Mouse (Mus musculus): ENCODE measurements at regions not wholly inside any gene's neighbourhood (a gene's known extent, or its start where the extent isn't known, plus 50 kb on each side); places are given as distances from the start of the nearest gene placed in this dataset.

GRCm38 (mm10) chr6:110247490-110247889, 397.9 kb upstream of the Grm7 start:
- TF ChIP-seq CTCF (IDR thresholded peaks at IDR 0.05; ENCODE audit: low read depth) (no peak), EP300 (IDR thresholded peaks at IDR 0.05; ENCODE audit: low read depth) (no peak)

Measured in heart, postnatal 0 days (tissue).